Mouse (Mus musculus) left cerebral cortex, postnatal 36 days (tissue): ENCODE results near the gene Rab19. TPM values are rescaled to one million over a fixed set of nuclear protein-coding genes. Genes with fewer than 3 reads are reported as not detected.
"Not testable (repeated sequence)": the region's sequence is repeated elsewhere in the genome, so short reads cannot be mapped to it uniquely, and the experiment has no call there.

Source experiments
- DNase-seq, 2 experiments: peaks; one replicate each; pipeline ENCODE4 v3.0.0; 2021 to 2022; ENCODE audit warnings: low spot score in 2 of 2, mixed read lengths in 1 of 2
- intact Hi-C: fragments of 180-260 bp; cut with DNase I; formaldehyde crosslinking; loops from one replicate; pipeline ENCODE4 v1.15.1; 2025
- total RNA-seq, 2 experiments: library from RNA; stranded (reverse); gene quantifications; 2 replicates each; pipeline ENCODE4 v1.2.3; 2021

Gene Rab19
- total RNA-seq, 2 experiments from 2014 or later: not detected

GRCm38 (mm10) chr6:39378161-39378835, 2.7 kb upstream of the Rab19 start:
- DNase-seq, intact Hi-C loops: not testable (repeated sequence)

DNA sequence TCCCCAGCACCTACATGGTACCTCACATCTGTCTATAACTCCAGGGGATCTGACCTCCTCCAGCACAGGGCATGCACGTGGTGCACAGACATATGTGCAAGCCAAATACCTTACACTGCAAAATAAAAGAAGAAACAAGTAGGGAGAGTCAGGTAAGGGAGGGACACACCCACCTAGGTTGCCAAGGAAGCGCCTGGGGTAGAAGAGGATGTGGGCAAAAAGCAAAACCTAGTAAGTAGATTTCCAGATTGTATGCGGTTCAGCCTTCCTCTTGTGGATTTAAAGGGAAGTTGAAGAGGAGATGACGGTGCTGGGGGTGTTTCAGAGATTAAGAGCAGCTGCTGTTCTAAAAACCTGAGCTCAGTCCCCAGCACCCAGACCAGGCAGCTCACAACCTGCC, 1.8 kb upstream of the Rab19 start:
- intact Hi-C loops: no loop called here
- no peak for DNase-seq

- intact Hi-C loops: no loop called here
Measured at GRCm38 (mm10) chr6:39379749-39380148, 1.2 kb upstream of the Rab19 start.

DNA sequence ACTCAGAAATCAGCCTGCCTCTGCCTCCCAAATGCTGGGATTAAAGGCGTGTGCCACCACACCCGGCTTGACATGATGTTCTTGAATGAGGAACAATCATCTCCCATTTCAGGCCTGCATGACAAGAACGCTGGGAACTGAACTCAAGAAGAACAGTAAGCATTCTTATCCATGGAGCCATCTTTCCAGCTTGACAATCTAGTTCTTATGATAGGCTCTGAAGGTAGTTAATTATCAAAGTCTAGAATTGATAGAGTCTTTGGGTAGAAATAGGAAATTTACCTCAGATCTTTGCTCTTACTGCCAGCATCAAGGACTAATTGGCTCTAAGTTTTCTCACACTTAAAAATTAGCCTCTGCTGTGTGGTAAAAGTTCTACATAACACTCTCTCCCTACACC, 699 bp upstream of the Rab19 start:
- intact Hi-C loops: no loop called here
- no peak for DNase-seq

More at GRCm38 (mm10) chr6:39379749-39380148, 1.2 kb upstream of the Rab19 start:
- no peak for DNase-seq

- no peak for DNase-seq
- intact Hi-C loops: no loop called here
Measured at GRCm38 (mm10) chr6:39389988-39390387, 9.0 kb downstream of the Rab19 start.

- DNase-seq: no peak
- intact Hi-C loops: no loop called here
Measured at GRCm38 (mm10) chr6:39395471-39395870, 14.5 kb downstream of the Rab19 start.

GRCm38 (mm10) chr6:39395916-39396315, 14.9 kb downstream of the Rab19 start:
- no peak for DNase-seq
- intact Hi-C loops: no loop called here

- intact Hi-C loops: no loop called here
- no peak for DNase-seq
Measured at GRCm38 (mm10) chr6:39397046-39397445, 16.1 kb downstream of the Rab19 start.

DNA sequence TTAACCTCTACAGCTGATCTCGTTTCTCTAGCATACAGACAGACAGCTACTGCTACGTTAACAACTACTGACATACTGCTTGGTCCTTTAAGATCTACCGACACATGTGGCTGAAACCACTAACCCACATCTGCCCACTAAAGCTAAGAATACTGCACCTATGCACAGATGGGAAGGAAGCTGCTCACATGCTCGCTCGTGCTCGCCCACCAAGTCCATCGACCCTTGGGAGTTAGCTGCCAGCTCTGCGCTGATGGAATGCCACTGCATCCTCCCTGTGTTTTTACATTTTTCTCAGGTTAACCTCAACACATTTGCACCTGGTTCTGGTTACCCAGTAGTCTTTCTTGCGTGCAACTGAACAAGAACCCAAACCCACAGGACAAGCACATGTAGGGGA, 17.4 kb downstream of the Rab19 start:
- intact Hi-C loops: no loop called here
- DNase-seq: no peak

DNA sequence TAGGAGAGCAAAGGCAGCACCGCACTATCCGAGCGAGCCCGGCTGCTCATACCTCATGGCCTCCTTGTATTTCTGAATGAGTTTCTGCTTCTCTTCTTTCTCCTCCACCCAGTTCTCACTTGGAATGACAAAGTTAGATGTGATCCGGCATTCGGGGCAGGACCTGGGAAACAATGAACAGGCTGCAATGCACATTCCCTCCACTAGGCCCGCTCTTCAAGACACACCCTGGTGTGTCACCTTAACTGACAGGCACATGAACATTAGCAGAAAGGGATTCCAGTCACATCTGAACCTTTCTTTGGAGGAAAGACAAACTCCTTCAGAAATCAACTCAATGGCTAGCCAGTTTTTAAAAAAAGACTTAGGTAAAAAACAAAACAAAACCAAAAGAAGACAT, 19.4 kb downstream of the Rab19 start:
- intact Hi-C loops: no loop called here
- no peak for DNase-seq

DNA sequence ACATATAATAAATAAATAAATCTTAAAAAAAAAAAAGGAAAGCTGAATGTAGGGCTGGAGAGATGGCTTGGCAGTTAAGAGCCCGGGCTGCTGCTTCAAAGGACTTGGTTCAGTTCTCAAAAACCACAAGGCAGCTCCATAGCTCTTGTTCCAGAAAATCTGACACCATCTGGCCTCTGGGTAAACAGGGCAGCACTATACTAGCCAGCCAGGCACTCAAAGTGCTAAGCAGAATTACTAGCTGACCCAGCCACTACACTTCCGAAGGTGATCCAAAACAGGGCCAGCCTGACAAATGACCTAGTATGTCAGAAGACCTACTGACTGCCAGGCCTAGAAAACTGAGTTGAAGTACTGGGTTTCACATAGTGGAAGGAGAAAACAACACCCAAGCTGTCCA, 22.2 kb downstream of the Rab19 start:
- intact Hi-C loops: no loop called here
- DNase-seq: no peak

- no peak for DNase-seq
- intact Hi-C loops: no loop called here
Measured at GRCm38 (mm10) chr6:39406480-39406879, 25.5 kb downstream of the Rab19 start.

- intact Hi-C loops: no loop called here
- DNase-seq: no peak
Measured at GRCm38 (mm10) chr6:39414106-39414505, 33.1 kb downstream of the Rab19 start.

- peak; percentile 59 to 64 for DNase-seq
- intact Hi-C loops: loop anchor here (5.0 kb wide), 2 partner anchors 37 to 157 kb away; partner anchors contain the start of gene Adck2
Measured at GRCm38 (mm10) chr6:39415762-39416161, 34.8 kb downstream of the Rab19 start.

GRCm38 (mm10) chr6:39416654-39417053, 35.7 kb downstream of the Rab19 start:
- DNase-seq: not testable (repeated sequence)
- intact Hi-C loops: loop anchor here (5.0 kb wide), 2 partner anchors 36 to 156 kb away; partner anchors contain the start of gene Adck2

DNA sequence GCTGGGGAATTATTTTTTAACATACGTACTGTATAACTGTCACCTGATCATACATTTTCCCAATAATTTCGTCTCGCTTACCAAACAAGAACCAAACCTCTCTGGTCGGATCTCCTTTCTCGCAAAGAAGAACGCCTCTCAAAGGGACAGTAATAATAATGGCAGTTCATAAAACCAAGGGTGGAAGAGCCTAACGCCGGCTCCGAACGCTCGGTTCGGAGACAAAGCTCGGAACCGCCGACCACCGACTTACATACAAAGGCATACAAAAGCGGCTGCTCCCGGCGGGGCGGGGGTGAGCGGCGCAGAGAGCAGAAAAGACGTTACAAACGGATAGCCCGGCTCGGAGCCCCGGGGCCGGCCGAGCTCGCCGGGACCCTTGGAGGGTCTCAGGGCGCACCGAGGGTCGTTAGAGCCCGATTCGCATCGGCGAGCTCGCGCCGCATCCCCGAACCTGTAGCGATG, 38.4 kb downstream of the Rab19 start:
- intact Hi-C loops: loop anchor here (5.0 kb wide), 2 partner anchors 33 to 153 kb away; partner anchors contain the start of gene Adck2
- DNase-seq: no peak

- DNase-seq: peak; percentile 83 to 86
- intact Hi-C loops: loop anchor here (5.0 kb wide), 2 partner anchors 32 to 152 kb away; partner anchors contain the start of gene Adck2
Measured at GRCm38 (mm10) chr6:39419851-39420721, 39.1 kb downstream of the Rab19 start, which contains the start of gene Mkrn1. Gene Mkrn1 (minus strand): TSS chr6:39420462.

DNA sequence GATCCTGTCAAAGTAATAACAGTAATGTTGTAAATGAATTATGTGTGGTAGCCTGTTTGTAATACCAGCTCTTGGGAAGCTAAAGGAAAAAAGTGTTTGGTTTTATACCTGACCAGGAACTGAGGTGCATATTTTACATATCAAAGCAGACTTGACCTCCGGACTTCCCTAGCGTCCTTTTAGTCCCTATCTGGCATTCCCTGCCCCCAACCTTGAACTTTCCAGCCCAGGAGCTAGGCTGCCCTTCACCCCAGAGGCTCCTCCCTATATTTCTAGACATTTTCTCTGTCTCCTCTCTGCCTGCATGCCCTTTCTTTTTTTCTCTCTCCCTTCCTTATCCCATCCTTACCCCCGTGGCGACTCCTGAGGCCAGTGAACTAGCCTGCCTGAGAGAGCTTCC, 39.9 kb downstream of the Rab19 start:
- no peak for DNase-seq
- intact Hi-C loops: no loop called here

DNA sequence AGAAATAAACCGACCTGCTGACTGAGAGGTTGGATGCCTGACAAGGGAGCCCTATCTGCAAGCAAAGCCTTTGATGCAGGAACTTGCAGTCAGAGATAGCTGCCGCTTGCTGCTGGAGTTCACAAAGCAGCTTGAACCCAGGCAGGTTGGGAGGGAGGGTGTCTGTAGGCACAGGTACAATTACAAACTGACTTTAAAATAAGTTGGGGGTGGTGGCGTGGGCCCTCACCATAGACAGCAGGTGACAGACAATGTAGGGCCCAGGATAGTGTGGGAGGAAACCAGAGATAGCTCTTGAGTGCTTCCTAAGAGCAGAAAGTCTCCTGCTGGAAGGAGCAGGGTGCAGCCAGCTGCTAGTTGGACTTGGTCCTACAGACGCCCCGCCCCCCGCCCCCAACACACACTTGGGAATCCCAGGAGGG, 42.2 kb downstream of the Rab19 start:
- intact Hi-C loops: no loop called here
- no peak for DNase-seq

DNA sequence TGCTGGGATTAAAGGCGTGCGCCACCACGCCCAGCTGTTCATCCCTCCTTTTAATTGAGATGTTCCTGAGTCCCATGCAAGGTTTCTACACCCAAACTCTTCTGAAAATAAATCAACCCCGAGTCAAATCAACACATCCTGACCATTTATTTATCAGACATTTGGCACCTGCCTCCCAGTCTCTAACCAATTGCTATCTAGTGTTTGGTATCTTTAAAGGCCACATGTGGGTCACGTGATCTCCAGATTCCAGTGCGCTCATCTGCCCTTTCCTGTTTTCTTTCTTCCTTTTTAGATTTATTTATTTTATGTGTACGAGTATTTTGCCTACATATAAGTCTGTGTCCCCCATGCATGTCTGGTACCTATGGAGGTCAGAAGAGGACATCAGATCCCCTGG, 42.7 kb downstream of the Rab19 start:
- no peak for DNase-seq
- intact Hi-C loops: no loop called here
